Mouse (Mus musculus) gastrocnemius, adult 8-10 months (tissue): ENCODE measurements around the gene Npepl1. TPM values are rescaled to one million over a fixed set of nuclear protein-coding genes. Genes with fewer than 3 reads are reported as not detected.

Experiments
- DNase-seq, 2 experiments: peaks; one replicate each; pipeline ENCODE4 v3.0.0; 2022; ENCODE audit warnings: low spot score in 2 of 2
- total RNA-seq, 4 experiments: library from RNA; stranded (reverse); gene quantifications; 2 replicates each; pipeline ENCODE4 v1.2.4; 2022

Npepl1 gene
- total RNA-seq = 100 to 1,000 TPM in 2 of 4 experiments, 10 to 100 TPM in 2; 95.2 to 109 (median 99.1) TPM

DNA sequence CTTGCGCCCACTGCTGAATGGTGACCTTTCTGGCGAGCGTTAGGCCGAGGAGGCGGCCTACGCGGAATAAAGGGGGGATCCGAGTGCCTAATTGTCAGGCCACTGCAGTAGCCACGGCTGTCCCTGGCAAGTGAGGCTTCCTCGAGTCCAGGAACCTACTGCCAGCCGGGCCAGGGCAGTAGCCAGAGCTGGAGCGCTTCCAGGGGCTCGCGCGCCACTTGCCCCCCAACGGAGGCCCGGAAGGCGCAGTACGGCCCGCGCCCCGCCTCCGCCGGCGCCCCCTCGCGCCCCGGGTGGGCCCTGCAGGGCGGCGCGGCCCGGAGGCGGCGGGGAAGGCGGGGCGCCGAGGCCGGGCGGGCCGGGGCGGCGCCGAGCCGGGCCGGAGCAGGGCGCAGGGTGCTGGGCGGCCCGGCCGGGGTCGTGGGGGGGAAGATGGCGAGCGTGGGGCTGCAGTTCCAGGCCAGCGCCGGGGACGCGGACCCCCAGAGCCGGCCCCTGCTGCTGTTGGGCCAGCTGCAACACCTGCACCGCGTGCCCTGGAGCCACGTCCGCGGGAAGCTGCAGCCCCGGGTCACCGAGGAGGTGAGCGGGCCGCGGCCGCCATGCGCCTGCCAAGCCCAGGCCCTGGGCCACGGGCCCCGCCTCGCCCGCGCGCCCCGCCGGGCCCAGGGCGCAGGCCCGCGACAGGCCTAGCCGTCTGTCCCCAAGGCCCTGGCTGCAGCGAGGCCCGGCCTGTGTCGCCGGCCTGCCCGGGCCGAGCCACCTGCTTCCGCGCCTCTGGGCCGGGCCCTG, at the start of gene Npepl1:
Gene Npepl1, plus strand, starts transcription at position 359 of the 792 bp plus-strand sequence.
- DNase-seq = peak; percentile 68 to 84

DNA sequence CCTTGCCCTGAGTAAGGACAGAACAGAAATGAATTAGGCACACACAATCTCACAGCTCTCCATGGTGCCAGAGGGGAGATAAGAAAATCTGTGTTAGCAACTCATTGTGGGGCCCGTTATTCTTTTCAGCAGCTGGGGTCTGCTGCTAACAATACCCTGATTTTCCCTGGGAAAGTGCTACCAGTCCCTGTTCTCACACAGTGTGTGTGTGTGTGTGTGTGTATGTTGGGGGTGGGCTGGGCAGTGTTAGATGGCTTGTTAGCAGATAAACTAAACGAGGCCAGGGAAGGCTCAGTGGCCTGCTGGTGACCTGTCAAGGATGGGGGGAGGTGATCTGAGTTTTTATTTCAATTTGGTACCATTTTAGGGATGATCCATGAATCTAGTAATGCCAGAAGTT, 48.9 kb upstream of the Npepl1 start:
- DNase-seq = no peak

DNA sequence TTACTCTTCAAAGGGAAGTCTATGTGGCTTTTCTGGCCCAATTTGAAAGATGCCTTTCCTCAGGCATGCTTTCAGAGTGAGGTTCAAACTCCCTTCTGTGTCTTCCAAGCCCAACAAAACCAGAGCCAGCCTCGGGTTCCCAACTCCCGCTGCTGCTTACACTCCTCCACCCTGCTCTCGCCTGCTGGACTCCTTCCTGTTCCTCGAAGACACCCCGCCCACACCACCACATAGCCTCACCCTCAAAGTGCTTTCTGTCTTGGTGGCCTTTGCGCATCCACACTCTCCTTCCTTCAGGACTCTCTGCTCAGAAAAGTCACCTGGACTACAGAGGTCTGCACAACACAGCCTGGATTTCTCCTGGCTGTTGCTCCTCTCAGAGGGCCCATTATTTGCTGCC, 47.1 kb upstream of the Npepl1 start:
- DNase-seq = no peak

DNA sequence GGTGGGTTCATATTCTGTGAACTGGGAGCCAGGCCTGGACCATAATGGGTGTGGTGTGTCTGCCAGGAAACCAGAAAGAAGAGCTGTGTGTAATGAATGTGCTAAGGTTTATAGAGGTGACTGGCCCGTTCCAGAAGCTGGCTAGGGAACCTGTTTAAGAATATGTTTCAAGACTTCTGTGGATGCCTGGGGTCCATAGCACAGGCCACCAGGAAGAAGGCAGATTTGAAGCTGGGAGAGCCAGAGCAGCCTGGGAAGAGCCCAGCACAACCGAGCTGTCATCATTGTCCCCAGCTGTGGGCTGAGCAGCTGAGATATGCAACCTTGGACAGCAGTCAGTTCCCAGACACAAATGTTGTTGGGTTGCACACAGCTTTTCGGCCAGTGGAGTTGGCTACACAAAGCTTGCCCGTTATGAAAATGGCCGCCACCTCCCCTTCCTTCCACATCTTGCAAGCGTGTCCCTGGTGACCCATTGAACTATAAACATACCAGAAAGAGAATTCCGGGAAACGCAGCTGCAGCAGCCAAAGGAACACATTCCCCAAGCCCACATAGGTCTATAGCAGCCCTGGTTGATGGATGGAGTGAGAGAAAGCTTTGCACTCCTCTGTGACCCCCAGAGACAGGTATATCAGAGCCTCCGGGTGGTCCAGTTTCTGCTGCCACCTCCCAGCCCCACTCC, 46.5 kb upstream of the Npepl1 start:
- no peak for DNase-seq

DNA sequence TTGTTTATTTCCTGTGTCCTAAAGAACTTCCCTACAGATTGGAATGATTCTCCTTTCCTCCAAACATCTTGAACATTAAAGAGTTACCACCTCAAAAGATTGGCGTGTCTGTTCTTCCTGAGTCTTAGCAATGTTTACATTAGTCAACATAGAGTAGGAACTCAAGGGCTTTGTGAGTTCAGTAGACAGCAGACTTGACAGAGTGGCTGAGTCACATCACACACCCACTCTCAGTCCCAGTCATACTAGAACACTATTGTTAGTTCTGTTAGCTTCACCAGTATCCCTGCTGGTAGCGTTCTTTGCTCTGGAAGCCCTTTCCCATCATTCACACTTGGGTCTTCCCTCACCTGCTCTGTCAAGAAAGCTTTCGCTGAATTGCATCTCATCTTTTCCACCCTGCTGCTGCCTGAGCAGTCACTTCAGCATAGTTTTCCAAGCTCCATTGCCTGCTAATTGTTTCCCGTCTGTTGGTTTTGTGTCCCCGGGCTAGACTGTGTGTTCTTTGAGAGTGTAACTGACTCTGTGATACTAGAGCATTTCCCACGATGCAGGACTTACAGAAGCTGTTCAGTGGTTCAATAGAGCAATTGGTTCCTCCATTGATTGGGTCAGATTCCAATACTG, 42.2 kb upstream of the Npepl1 start:
- no peak for DNase-seq

DNA sequence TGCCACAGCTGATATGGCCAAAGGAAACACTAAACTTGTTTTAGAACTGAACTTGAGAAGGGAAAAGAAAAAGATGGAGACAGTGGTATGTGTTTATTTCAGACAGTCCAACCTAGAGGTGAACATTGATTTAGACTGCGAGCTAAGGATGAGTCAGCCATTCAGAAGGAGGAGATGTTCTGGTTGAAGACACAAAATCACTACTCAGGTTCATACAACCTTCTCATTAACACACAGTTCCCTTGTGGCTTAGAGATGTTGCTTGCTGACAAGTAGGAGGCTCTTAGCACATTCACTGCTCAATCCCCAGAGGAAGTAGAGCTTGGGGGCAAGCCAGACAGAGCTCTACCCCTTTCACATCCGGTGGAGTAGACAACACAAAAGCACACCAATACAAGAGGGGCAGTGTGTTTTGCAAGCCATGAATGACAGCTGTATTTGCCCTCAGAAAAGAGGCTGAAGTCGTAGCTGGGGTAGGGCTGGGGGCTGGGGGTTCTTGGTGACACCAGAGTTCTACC, 40.6 kb upstream of the Npepl1 start:
- DNase-seq = no peak

DNA sequence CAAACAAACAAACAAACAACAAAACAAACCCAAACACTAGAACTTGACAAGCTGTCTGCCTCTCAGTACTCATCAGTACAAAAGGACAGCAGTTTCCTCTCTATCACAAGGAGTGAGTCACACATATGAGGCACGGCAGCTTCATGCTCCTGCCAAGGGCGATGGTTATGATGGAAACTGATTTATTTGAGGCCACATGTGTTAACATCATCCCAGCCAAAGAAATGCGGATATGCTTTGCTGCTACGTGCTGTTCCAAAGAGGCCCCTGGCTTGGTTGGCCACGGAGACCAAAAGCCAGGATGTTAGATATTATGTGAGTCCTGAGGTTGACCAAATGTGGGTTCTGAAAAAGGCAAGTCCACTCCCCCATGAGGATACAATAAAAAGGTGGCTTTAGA, 38.7 kb upstream of the Npepl1 start:
- no peak for DNase-seq

DNA sequence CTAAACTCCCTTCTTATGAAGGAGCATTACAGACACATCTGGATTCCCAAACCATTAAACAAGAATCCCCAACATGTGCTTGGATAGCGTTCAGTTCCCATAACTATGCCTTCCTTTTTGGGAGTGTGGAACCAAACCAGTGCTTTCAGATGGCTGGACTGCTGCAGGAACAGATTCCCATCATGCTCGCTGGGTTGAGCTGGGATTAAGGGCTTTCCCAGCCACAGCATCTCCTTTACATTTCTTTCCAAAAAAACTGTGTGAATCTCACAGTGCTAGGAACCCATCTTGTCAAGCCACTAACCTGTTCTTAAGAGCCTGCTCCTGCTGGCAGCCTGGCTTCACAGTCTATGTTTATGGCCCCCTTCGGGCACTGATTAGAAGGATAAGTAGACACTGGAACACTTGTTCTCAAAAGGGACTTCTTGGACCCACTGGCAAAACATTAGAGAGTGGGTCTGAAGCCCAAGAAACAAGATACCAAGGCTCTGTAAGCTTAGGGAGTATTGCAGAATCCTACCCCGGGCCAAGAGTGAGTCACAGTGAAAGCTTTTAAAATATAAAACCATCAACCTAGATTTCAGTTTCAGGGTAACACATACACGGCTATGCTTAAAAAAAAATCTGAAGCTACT, 36.9 kb upstream of the Npepl1 start:
- no peak for DNase-seq

DNA sequence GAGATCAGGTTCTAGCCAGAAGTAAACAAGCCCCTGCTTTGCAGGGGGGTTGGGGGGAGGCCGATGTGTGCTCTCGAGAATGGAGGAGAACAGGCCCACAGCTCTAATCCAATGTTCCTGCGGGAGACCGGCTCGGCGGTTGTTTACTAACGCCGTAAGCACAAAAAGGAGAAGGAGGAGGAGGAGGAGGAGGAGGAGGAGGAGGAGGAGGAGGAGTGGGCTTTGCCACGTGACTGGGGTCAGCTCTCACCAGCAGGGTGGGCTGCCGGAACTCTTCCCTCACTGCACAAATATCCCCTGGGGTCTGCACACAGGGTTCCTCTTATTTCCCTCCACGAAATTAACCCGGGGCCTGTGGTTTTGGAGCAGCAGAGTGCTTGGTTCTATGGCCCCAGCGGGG, 35.5 kb upstream of the Npepl1 start:
- DNase-seq = no peak

DNA sequence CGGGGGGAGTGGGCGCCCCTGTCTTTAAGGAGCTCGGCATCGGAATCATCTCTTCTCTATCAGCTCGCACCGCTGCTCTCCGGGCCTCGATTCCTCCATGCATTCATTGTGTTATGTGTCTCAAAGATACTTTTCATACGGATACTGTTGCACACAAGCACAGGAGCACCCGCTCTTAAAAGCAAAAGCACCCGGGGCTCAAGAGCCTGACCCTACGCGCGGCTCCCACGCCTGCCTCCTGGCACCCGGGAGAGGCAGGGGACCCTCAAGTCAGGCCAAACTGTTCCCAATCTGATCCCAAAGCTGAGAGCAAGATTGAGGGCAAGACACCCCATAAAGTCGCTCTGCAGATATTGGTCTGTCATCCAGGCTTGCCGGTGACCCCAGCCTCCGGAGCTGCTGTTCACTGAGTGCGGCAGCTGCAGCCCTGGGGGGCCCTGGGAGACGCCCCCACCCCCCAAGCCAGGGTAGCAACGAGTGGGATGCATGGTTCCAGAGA, 35.0 kb upstream of the Npepl1 start:
- no peak for DNase-seq

DNA sequence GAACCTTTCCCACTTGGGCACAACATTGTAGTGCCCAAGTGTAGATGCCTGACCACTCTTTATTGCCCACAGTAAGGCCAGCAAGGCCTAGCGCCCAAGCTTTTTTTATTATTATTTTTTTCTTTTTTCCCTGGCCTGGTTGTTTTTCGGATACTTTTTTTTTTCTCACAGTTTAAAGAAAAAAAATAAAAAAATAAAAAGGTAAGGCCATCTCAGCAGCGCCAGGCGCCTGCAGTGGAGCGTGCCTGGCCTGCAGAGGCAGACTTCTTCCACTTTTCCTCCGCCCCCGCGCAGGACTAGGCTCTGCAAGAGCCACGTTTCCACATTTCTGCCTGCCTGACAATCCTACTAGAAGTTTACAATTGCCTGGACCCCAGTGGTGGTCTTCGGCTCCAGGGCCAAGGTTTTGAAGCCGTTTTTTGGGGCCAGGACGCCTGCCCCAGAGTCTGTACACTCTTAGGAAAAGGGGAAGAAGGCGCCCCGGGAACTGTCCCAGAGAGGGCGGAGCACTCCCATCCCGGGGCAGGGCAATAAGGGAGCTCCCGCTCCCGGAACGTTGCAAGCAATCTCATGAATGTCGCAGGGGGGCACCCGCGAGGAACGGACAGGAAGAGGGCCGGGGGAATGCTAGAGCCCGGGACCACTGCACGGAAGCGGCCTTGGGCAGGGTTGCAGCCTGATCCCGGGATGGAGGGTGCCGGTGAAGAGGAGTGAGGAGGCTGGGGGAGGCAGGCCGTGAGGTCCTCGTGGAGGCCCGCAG, 34.3 kb upstream of the Npepl1 start, which contains the start of gene Stx16:
Gene Stx16, plus strand, starts transcription at position 636 of the 760 bp plus-strand sequence.
- peak; percentile 92 to 93 for DNase-seq

DNA sequence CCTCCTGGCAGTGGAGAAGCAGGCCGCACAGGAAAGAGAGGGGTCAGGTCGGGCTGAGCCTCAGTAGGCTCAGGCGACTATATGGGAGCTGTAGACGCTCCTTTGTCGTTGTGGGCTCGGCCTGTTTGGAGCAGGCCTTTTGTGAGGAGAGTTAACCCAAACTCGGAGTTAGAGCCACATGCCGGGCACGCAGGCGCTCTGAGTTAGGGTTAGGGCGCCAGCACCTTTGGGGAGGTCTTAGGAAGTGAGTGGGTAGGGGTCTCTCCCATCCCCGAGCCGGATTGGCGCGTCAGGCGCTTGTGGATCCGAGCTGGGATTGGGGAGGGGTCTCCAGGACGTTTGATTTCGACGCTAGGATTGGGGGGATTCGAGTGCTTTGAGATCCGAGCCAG, 33.7 kb upstream of the Npepl1 start:
- no peak for DNase-seq

DNA sequence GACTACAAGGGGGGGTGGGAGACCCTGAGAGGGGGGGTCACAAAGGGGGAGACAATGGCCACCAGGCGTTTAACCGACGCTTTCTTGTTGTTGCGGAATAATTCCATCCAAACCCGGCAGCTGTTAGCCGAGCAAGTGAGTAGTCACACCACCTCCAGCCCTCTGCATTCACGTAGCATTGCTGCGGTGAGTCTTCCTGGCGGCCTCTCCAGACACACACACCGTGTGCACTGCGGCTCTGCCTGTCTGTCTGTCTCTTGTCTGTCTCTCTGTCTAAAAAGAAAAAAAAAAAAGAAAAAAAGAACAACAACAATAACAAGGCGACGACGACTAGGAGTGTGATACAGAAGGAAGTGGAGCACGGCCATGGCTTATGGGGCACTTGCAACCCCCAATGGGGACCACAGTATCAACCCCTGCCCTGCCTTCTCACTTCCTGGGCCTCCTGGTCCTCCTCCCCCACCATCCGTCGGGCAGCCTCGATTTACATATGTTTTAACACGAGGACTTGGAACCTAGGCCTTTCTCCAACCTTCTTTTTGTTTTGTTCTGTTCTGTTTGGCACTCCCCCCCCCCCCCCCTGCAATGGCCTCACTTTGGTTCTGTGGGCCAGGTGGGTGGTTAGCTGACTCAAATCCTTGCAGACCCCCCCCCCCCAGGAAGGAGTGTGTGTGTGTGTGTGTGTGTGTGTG, 33.0 kb upstream of the Npepl1 start:
- no peak for DNase-seq

DNA sequence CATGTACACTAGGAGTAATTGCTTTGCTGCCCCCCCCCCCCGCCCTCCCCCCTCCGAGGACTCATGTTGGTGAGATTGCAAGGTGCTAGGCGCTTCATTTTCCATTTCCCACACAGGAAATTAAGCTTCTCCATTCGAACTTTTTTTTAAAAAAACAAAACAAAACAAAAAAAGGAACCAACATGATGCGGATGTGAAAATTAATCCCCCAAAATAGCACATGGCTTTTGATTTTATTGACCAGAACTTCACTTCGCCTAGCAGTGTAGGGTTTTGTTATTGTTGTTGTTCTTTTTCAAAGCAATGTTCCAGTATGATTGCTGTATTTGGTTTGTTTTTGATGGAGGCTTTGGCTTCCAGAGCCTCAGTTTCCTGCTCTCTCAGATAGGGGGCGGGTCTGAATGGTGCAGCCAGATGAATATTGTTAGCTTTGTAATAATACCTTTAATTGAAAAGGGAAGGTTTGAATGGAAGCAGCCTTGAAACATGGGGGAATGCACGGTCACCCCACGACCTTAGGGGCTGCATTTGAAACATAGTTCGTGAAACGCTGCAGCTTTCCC, 32.3 kb upstream of the Npepl1 start:
- DNase-seq = no peak

DNA sequence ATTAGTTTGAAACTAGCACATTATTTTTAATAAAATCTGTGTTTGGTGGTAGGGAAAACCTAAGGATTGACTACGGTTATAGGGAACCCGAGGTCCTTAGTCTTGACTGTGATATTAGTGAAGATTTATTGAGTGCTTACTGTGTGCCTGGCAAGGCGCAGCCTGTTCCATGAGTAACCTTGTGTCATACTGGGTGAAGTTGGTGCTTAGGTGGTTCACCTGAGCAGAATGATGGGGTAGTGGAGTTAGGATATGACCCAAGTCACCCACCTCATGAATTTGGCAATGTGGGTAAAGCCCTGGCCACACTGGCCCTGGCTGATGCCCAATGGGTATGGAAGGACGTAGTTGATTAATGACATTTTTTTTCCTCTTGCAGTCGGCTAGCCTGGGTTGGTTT, 28.3 kb upstream of the Npepl1 start:
- no peak for DNase-seq

DNA sequence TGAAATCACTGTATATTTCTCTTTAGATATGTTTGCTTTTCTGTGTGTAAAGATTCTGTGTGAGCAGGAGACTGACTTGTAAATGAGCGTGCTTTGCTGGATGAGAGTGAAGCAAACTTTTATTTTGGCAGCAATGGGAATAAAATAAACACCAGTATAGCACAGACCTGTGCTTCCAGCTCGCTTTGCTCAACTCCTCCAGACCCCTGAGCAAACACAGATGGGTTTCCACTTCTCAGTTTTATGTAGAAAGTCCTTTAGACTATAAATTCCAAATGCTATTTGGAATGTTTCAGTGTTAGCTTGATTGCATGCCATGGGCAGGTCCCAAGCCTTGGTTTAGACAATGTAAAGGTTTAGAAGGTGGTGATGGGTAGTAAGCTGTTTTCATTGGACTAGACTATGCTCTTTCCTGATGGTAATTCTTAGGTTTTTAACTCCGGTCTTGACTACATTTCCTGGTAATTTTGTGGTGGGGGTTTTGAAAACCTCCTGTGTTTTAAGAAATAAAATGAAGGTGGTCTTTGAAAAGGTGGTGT, 27.7 kb upstream of the Npepl1 start:
- no peak for DNase-seq

DNA sequence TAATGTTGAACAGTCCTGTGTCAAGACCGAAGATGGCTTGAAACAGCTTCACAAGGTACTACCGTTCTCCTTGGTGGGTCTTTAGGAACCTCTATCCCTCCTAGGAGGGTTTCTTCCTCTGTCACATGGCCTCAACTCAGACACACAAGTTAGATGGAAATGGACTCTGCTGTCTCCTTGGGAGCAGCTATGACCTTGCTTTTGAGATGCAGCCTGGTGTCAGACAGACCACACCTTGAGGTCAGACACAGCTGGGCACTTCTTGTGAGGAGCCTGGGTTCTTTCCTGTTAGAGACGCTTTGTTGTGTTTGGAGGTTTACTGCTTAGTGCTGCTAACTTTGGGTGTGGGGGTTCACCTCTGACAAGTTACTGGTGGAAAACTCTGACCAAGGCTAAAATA, 15.1 kb upstream of the Npepl1 start:
- DNase-seq = no peak

DNA sequence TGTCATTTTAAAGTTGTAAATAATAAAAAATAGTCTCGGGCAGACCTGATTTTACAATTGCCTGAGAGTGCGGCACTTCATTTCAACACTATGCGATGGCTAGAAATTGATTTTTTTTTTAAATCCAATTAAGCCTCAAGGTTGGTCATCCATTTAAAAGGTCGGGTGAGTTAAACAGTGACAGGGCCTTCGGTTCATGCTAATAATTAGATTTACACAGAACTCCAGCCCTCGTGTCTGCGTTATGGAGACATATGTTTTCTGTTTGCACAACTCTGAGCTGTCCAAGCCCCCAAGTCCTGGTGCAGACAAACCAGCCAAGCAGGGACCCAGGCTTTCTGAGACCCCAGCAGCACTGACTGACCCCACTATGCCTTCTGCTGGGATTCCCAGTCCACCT, 7.8 kb upstream of the Npepl1 start:
- no peak for DNase-seq

DNA sequence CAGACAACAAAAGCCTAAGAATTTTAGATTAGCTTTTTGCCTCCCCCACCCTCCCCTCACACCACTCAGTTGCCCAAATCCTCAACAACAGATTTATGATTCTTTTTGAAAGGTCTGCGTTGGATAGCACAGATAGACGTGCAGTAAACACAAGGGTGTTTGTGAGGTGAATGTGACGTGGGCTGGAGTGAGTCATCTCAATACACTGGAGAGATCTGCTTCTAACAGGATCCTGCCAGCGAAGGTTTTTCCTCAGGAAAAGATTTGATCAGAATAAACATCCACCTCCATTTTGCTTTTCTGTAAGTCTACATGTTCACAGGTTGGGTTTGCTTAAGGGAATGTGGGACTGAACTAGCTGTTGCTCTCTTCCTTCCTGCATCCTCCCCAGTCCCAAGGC, 6.6 kb upstream of the Npepl1 start:
- no peak for DNase-seq

DNA sequence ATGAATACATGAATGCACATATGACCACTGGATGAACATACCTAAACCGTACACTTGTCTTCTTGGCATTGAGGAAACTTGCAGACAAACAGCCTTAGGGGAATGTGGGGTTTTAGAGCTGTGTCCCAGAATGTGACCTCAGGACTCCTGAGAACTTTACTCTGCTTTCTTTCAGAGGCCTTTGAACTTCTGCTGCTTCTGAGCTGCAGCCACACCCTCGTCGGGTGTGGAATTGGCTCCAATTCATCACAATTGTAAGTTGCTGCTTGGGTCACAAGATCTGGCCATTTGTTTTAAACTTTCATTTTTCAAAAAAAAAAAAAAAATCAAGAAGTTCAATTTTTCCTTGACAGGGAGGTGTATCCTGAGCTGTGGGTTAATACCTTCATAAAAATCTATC, 2.8 kb upstream of the Npepl1 start:
- DNase-seq = no peak
